Mouse (Mus musculus) bone marrow macrophage, adult 2 months (primary cell): Measurements from ENCODE around the gene Cnfn.
"Not testable (repeated sequence)": the region's sequence is repeated elsewhere in the genome, so short reads cannot be mapped to it uniquely, and the experiment has no call there.

Experiments used
- CTCF ChIP-seq: IDR thresholded peaks from 2 replicates; pipeline ENCODE4 v1.5.1; 2012; ENCODE audit warnings: low read depth, mild to moderate bottlenecking, low read length, moderate library complexity
- POLR2A ChIP-seq: IDR thresholded peaks from 2 replicates; pipeline ENCODE4 v1.6.1; 2012; ENCODE audit warnings: mild to moderate bottlenecking, low read depth, low read length, borderline replicate concordance

DNA sequence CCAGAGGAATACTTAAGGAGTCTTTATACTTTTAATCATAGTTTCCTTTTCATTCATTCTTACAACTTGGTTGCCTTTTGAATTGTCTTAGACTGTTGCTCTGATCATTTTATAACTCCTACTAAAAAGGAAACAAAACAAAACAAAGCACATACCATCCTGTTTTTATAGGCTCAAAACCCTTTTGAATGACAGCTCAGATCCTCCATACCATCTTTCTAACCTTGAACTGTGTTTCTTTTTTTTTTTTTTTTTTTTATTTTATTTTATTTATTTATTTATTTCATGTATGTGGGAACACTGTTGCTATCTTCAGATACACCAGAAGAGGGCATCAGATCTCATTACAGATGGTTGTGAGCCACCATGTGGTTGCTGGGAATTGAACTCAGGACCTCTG is 29.5 kb upstream of the Cnfn start:
- TF ChIP-seq POLR2A, CTCF: not testable (repeated sequence)
